Mouse (Mus musculus) Patski (cell line): ENCODE data around the gene Nsf. TPM values are rescaled to one million over a fixed set of nuclear protein-coding genes. Genes with fewer than 3 reads are reported as not detected.
A peak's percentile ranks its signal among the peaks of the same experiment; 100 is the strongest.

Experiments used
- ATAC-seq: fragments of 100-300 bp; one replicate; pipeline ENCODE4 v1.8.0; 2021
- CTCF ChIA-PET: fragments of 350-600 bp; sonication (Branson Sonifier 250); formaldehyde crosslinking; loops from one replicate; lab custom pipeline; 2022; ENCODE audit warnings: inconsistent platforms; lab: Charles Lee
- POLR2A ChIA-PET: fragments of 350-600 bp; sonication (Branson Sonifier 250); formaldehyde crosslinking; loops from one replicate; lab custom pipeline; 2022; ENCODE audit warnings: antibody characterized with exemption, inconsistent platforms; lab: Charles Lee
- DNase-seq: peaks from one replicate; pipeline ENCODE4 v3.0.0-alpha.2; 2011; ENCODE audit warnings: low read depth, low spot score
- H3K27me3 ChIP-seq: fragments of 371-371 bp; one replicate; pipeline ENCODE4 v1.5.1; 2021
- CTCF ChIP-seq: fragments of 100-300 bp; IDR thresholded peaks from one replicate; pipeline ENCODE4 v1.5.1; 2021
- in situ Hi-C: fragments of 300-500 bp; cut with MboI; formaldehyde crosslinking; loops from 3 replicates; pipeline ENCODE4 v1.11.1; 2018; ENCODE audit warnings: low pct_unique_long_range_greater_than_20kb, mixed read lengths
- polyA plus RNA-seq: library from polyadenylated mRNA; unstranded; gene quantifications from one replicate; pipeline ENCODE4 v1.2.3, GENCODE M21; 2021

Nsf gene
- polyA plus RNA-seq, 1 experiment from 2014 or later = 26.3 TPM

- no peak for TF ChIP-seq CTCF
- H3K27me3 ChIP-seq = no peaks in the 10 kb centered on the region
- CTCF ChIA-PET = interaction anchor here (0.9 kb wide), 1 partner anchor 57 kb away, joined by 3 read pairs; no protein-coding TSS in a partner anchor
- in situ Hi-C loops = no loop called here
- DNase-seq (no peak), ATAC-seq (no peak)
- POLR2A ChIA-PET = no interaction called here
Measured at GRCm38 (mm10) chr11:103853284-103853920, 100.5 kb downstream of the Nsf start.

DNA sequence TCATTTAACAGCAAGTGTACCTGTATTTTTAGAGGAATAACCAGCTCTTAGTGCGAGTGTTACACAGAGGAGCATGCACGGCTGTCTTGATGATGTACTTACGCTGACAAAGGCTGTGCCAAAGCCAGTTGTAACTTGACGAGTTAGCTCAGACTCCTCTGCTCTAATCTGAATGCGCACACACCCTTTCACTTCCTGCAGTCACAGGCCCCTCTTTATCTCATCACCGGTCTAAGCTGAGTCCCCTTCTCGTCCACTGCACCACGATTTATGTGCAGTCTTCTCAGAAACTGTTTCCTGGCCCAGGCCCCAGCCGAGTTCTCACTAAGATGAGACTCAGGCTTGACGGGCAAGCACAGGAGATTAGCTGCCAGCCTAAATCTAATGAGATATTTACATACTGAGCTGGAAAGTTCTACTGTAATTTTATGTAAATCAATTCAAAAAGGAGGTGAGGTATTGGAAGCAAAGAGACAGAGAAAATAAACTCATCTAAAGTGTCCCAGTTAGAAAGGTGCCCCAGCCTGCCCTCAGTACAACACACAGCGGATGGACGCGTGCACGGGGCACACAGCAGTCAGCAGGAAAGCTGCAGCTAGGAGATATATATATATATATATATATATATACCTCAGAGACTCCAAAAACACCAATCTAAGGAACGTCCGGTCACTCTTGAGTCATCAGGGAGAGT is 101.1 kb downstream of the Nsf start:
- ATAC-seq (no peak), DNase-seq (no peak)
- TF ChIP-seq CTCF = no peak
- ChIA-PET POLR2A (no interaction called here), CTCF (interaction anchor here (1.3 kb wide), 1 partner anchor 135 kb away, joined by 3 read pairs; no protein-coding TSS in a partner anchor)
- no peaks in the 10 kb centered on the region for H3K27me3 ChIP-seq
- in situ Hi-C loops = no loop called here

- DNase-seq = no peak
- TF ChIP-seq CTCF = no peak
- ATAC-seq = no peak
- ChIA-PET POLR2A (no interaction called here), CTCF (no interaction called here)
- no peaks in the 10 kb centered on the region for H3K27me3 ChIP-seq
- in situ Hi-C loops = no loop called here
Measured at GRCm38 (mm10) chr11:103848287-103848686, 105.6 kb downstream of the Nsf start.

GRCm38 (mm10) chr11:103840834-103841233 is 113.0 kb downstream of the Nsf start:
- no peak for TF ChIP-seq CTCF
- DNase-seq (no peak), ATAC-seq (no peak)
- in situ Hi-C loops = no loop called here
- ChIA-PET POLR2A (no interaction called here), CTCF (no interaction called here)
- no peaks in the 10 kb centered on the region for H3K27me3 ChIP-seq

GRCm38 (mm10) chr11:103838955-103839354 is 114.9 kb downstream of the Nsf start:
- in situ Hi-C loops = no loop called here
- DNase-seq (peak; percentile 4), ATAC-seq (no peak)
- no peak for TF ChIP-seq CTCF
- CTCF ChIA-PET = interaction anchor here (1.3 kb wide), 1 partner anchor 73 kb away, joined by 3 read pairs; no protein-coding TSS in a partner anchor
- POLR2A ChIA-PET = interaction anchor here (0.7 kb wide), 1 partner anchor 583 kb away, joined by 3 read pairs; no protein-coding TSS in a partner anchor
- H3K27me3 ChIP-seq = no peaks in the 10 kb centered on the region

DNA sequence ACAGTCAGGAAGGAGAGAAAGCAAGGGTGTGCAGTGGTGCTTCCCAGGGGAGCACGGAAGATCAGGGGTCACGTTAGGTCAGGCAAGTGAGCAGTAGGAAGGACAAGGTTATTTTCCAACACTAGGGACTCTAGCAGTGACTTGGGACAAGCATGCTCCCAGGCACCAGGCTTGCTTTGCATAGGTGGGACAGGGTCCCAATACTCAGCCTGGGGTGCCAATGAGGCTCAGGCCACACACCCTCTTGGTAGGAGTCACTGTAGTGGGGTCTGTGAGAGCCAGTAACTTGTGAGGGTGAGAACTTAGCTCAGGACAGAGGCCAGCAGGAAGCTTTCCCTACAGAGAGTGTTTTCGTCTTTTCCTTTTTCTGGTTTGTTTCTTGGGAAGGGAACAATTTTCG is 121.5 kb downstream of the Nsf start:
- no peak for TF ChIP-seq CTCF
- DNase-seq = no peak
- H3K27me3 ChIP-seq = no peaks in the 10 kb centered on the region
- CTCF ChIA-PET = no interaction called here
- POLR2A ChIA-PET = no interaction called here
- no peak for ATAC-seq
- in situ Hi-C loops = no loop called here

DNA sequence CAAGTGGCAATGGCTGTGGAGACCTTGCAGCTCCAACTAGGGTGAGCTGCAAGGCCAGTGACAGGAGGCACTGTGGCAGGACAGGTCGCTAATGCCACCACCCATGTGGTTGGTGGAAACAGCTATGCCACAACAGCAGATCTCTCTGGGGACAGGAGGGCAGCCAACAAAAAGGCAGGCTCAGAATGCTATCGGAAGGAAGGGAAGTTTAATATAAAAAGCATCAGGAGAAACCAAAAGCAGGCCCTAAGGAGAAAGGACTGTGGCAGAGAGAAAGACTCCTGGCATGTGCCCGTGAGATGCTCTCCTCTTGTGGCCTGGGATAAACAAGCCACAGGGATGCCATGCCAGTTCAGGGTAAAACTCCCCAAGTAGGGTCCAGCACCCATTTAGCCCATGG is 122.1 kb downstream of the Nsf start:
- H3K27me3 ChIP-seq = no peaks in the 10 kb centered on the region
- ChIA-PET POLR2A (no interaction called here), CTCF (no interaction called here)
- ATAC-seq (no peak), DNase-seq (no peak)
- in situ Hi-C loops = no loop called here
- no peak for TF ChIP-seq CTCF

- ChIA-PET CTCF (no interaction called here), POLR2A (no interaction called here)
- in situ Hi-C loops = no loop called here
- no peak for DNase-seq
- ATAC-seq = no peak
- TF ChIP-seq CTCF = no peak
- H3K27me3 ChIP-seq = no peaks in the 10 kb centered on the region
Measured at GRCm38 (mm10) chr11:103830476-103830875, 123.4 kb downstream of the Nsf start.

DNA sequence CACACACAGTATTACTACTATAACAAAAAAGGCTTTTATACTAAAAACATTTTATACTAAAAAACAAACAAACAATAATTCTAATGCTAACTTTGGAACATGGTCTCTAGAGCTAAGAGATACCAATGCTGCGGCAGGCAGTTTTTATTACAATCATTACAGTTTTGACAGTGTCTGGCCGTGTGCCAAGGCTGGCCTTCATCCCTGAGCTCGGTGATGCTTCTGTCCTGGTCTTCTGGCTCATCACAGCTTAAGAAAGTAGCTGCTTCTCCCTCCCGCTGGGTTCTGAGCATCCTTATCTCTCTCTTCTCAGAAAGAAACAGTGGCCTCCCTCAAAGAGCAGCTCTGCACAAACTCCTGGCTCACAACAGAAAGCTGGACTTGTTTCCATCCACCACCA is 123.9 kb downstream of the Nsf start:
- no peak for ATAC-seq
- no peaks in the 10 kb centered on the region for H3K27me3 ChIP-seq
- in situ Hi-C loops = no loop called here
- DNase-seq = no peak
- CTCF ChIA-PET = no interaction called here
- POLR2A ChIA-PET = no interaction called here
- no peak for TF ChIP-seq CTCF

DNA sequence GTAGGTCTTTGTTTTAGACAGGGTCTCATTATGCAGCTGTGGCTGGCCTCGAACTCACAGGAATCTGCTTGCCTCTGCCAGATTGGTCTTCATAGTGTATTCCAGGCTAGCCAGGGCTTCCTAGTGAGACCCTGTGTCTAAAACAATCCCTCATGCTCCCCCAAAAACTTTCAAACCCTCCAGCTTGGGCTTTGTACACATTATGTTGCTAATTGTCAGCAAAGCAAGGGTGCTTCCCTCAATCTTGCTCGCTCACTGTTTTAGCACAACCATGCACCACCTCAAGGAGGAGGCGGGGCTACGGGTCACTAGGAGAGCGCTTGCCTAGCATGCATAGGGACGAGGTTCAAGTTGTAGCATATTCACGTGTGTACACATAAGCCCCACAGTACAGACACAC is 125.0 kb downstream of the Nsf start:
- CTCF ChIA-PET = no interaction called here
- in situ Hi-C loops = no loop called here
- DNase-seq = no peak
- TF ChIP-seq CTCF = no peak
- no peaks in the 10 kb centered on the region for H3K27me3 ChIP-seq
- ATAC-seq = no peak
- POLR2A ChIA-PET = no interaction called here

- DNase-seq (no peak), ATAC-seq (no peak)
- in situ Hi-C loops = no loop called here
- no peak for TF ChIP-seq CTCF
- CTCF ChIA-PET = no interaction called here
- POLR2A ChIA-PET = no interaction called here
- no peaks in the 10 kb centered on the region for H3K27me3 ChIP-seq
Measured at GRCm38 (mm10) chr11:103827201-103827600, 126.7 kb downstream of the Nsf start.
